Mouse (Mus musculus): ENCODE measurements around the gene Capn5. TPM values are rescaled to one million over a fixed set of nuclear protein-coding genes. Genes with fewer than 3 reads are reported as not detected.
A peak's percentile ranks its signal among the peaks of the same experiment; 100 is the strongest.
"Not testable (repeated sequence)": the region's sequence is repeated elsewhere in the genome, so short reads cannot be mapped to it uniquely, and the experiment has no call there.

Gene Capn5
- total RNA-seq (2021): 10 to 100 TPM; 37.3 to 41.4 TPM
- long read RNA-seq, experiment 1, full-length matches to known transcripts: 13 of 31 reads
- long read RNA-seq, experiment 1, partial matches to known transcripts: 5 of 31 reads
- long read RNA-seq, experiment 1, other reads (novel, unspliced or antisense): 13 of 31 reads
- long read RNA-seq, experiment 2, full-length matches to known transcripts: 14 of 25 reads
- long read RNA-seq, experiment 2, partial matches to known transcripts: 10 of 25 reads
- long read RNA-seq, experiment 2, other reads (novel, unspliced or antisense): 1 of 25 reads

DNA sequence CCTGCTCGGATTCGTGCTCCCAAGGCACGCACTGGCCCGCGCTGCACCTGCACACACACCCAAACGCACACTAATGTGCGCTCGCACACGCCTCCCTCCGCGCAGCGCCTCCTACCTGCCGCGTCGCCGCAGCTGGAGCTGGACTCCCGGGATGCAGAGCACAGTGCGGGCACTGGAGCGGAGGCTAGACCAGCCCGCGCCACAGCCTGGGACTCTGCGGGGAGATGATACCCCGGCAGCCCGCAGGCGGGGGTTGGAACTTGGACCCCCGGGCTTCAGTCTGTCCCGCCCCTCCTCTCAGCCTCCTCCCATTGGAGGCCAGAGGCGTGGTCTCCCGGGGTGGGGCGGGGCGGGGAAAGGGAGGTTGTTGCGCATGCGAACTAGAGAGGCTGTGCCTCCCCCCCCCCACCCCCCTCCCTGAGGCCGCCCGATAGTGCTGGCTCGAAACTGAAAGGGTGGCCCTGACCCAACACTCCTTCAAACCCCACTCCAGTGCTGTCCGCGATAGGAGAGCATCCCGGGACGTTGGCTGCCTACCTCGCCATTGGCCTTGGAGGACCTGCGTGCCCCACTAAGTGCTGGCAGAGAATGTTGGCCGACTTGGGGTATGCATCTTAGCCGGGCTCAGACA, at the start of gene Capn5:
Capn5 (minus strand) TSS at position 346 of the 631 bp plus-strand sequence.
- intact Hi-C loops (cut with DNase I): no loop called here

DNA sequence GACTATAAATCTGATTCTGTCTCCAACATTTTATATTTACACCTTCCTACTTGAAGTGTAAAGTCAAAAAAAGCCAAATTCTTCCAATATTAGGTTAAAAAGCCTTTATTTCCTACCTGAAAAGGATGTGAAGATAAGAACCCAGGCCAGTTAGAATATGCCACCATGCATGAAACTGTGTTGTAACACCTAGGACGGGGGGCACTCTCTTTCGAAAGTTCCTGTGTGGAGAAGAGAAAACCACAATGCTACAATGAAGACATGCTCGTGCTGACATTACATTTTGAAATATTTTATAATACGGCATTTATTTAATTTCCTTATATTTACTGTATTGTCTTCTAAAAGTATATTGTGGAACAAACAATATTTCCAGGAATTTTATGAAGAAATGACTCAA, 45.7 kb upstream of the Capn5 start:
- intact Hi-C loops (cut with DNase I): no loop called here
- DNase-seq (ENCODE audit: low spot score in 2 of 2): no peak

More for the DNA sequence above, at the start of gene Capn5:
- DNase-seq (ENCODE audit: low spot score in 2 of 2): peak; percentile 36 to 37

DNA sequence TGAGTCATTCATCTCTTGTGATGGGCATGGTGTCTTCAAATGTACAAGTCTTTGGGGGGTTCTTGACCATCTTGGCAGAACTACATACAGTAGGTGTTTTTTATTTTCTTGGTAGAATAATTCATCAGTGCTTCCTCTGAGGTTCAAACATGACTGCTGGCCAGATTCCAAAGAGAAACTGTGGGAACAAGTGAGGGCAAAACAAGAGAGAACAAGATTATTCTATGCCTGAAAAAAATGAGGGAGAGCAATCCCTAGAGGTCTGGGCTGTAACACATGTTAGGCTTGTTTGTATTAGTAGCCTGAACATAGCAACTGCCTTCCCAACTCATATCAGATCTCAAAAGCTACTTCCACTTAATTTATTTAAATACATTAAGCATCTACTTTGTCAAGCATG, 38.6 kb upstream of the Capn5 start:
- no peak for DNase-seq (ENCODE audit: low spot score in 2 of 2)
- intact Hi-C loops (cut with DNase I): no loop called here

DNA sequence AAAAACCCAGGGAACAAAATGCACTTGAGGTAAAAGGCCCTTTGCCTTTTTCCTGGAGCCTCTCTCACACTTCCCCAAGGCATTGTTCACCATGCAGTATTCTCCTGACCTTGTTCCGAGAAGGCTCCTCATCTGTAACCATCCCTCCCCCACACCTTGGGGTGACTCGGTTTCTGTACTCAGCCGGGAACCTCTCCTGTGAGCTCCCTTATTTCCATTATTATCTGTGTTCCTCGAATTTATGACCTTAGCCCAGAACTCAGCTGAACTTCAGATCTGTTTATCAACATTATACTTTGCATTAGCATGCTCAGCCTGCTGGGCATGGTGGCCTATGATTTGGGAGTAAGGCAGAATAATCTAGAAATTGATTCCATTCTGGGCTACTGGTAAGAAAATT, 24.9 kb upstream of the Capn5 start:
- intact Hi-C loops (cut with DNase I): no loop called here
- DNase-seq (ENCODE audit: low spot score in 2 of 2): no peak

DNA sequence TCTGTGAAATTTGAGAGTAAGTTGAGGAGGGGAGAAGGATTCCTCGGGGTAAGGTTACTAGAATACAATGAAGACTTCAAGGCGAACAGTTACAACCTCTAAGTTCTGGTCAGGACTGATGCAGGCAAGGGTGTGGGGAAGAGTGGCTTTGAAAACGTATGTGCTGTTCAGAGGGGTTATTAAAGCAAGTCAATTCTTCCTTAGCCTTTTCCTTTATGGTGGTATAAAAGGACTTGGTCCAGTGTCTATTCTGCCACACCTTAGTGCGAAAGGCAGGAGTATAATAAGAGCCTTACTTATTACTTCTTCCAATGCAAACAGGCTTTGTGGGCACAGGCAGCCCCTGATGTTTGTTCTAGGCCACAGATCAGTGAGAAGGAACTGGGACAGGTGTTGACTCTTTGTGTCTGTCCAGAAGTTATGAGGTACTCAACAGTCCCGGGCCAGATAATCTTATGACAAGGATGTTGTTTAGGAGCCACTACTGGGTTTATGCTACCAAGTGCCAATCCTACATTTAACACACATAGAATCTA, 23.5 kb upstream of the Capn5 start:
- intact Hi-C loops (cut with DNase I): no loop called here
- no peak for DNase-seq (ENCODE audit: low spot score in 2 of 2)

DNA sequence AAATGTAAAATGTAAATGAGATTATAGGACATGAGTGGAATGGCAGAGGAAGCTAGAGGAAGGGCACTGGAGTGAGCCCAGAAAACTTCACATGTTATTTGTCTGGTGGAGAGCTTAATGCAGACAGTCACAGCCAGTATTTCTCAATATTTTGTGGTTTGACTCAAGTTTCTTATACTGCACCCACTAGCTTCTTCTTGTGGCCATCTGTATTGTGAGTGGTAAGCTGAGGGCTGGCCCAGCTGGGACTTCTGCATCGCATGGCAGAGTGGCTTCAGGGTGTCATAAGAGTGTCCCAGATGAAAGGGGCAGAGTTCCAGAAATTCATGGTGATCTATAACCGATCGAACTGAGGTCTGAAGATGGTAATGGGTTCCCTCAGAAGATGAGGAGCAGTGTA, 22.3 kb upstream of the Capn5 start:
- intact Hi-C loops (cut with DNase I): no loop called here

DNA sequence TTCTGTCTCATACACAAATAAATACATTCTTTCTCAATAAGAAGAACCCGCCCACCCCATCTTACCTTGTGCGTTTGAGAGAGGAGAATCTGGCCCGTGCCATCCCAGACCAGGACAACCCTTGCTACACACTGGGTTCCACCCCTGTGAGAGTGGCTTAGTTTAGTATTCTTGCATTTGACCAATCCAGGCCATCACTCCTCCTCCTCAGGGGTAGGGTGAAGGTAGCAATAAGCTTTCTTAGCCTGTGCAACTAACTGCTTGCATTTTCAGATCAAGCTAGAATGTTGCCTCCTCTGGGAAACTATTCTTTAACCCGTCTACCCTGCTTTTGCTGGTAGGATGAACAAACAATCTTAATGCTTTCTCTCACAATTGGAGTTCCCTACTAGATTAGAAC, 21.3 kb upstream of the Capn5 start, which contains the start of gene B3gnt6:
B3gnt6 (minus strand) TSS at position 101 of the 400 bp plus-strand sequence.
- no peak for DNase-seq (ENCODE audit: low spot score in 2 of 2)
- intact Hi-C loops (cut with DNase I): no loop called here

More for the DNA sequence above, 22.3 kb upstream of the Capn5 start:
- DNase-seq (ENCODE audit: low spot score in 2 of 2): no peak

DNA sequence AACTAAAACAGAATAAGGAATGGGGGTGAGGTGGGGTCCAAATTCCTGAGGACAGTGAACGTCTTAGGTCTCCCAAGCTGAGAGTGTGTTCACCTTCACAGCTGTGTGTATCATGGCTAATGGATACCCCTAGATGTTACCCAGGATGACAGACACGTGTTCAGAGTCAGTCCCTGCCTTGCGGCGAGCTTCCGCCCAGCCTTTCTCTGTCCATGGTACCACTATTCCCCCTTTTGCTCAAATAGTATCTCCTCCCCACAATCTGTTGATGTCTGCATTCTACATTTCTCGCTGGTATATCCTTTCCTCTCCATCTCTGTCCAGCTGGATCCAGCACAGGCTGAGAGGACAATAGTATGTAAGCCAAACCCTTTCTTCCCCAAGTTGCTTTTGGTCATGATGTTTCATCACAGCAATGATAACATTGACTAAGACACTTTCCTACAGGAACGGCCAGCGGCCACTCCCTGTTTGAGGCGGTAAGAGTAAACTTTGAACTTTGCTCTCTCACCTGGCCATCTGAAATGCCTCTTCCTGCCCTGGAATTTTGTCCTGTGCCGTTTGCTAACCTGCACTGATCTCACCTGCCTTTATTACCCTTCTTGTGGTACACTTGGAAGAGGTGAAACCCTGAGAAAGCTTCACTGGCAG, 17.2 kb upstream of the Capn5 start:
- intact Hi-C loops (cut with DNase I): no loop called here
- DNase-seq (ENCODE audit: low spot score in 2 of 2): no peak

DNA sequence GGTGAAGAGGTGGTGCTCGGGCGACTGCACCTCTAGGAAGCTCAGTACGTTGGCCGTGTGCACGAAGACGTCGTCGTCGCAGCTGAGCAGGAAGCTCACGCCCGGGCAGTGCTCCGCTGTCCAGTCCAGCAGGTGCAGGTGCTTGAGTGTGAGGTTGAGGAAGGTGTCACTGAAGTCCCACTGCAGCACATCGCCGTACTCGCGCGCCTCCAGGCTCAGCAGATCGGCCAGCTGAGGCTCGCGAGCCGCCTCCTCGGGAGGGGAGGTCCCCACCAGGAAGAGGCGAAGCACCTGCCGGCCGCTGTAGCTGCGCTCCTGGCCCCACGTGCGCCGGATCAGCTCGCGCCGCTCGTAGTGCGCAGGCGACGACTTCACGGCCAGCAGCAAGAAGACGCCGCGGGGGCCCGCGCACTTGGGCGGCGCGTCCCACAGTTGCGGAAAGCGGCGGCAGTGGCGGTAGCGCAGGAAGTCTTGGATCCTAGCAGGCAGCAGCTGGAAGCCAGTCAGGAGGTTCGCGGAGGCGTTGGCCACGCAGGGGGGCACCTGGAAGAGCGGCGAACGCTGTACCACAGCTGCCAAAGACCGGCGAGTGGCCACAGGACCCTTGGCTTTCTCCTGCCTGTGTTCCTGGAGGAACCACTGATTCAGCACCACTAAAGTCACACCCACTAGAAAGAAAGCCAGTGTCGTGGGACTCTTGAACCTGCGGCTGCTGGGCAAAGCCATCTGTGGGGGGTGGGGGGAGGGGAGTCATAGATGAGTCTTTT, 16.1 kb upstream of the Capn5 start:
- intact Hi-C loops (cut with DNase I): no loop called here
- DNase-seq (ENCODE audit: low spot score in 2 of 2): peak; percentile 31 to 44

DNA sequence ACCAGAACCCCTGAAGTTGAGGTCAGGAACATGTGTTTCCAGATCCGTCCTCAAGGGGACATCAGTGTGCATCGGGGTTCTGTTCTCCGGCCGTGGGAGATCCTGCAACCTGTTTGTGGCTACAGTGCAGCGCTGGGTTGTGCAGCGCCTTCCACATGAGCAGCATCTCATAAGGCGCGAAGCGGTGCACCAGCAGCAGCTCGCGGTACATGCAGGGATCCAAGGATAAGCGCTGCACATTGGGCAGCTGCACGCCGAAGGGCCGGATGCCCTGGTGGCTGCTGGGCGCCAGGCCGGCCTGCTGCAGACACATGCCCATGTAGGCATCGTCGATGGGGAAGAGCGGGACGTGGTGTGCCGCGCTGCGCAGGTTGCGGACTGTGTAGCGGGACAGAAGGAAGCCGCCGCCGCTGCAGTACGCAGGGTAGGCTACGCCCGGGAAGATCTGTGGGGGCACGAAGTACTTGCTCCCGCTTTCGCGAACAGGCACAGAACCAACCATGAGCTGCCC, 15.5 kb upstream of the Capn5 start:
- intact Hi-C loops (cut with DNase I): no loop called here
- peak in 1 of 2 experiments; percentile 21 for DNase-seq (ENCODE audit: low spot score in 2 of 2)

DNA sequence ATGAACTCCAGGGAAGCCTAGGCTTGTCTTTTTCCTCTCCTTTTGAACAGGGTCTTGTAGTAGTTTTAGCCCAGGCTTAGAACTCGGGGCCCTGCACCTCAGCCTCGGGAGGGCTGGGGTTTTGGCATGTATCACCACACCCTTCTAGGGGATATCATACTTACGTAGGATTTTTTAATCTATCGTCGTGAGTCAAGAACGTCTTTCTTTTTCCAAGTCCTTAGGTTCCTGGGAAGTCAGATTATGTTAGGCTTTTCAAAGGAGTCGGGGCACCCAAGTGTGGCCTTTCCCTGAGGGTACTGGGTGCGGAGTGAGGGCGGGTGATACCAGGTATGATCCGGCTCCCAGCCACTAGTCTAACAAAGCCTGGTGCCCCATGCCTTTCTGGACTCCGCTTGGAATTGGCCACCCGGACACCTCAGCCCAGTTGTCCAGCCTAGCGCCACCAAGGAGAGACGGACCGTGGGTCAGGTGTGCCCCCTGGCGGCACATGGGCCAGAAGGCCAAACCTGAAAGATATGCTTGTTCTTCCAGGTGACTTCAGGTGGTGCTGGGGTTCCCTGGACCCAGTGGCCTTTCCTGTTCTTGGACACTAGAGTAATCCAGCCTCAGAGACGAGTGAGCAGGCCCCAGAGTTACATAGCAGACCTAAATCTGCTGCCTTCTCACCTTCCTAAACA, 13.6 kb upstream of the Capn5 start:
- intact Hi-C loops (cut with DNase I): loop anchor here (2.0 kb wide), 1 partner anchor 37 kb away; no protein-coding TSS in a partner anchor
- no peak for DNase-seq (ENCODE audit: low spot score in 2 of 2)

DNA sequence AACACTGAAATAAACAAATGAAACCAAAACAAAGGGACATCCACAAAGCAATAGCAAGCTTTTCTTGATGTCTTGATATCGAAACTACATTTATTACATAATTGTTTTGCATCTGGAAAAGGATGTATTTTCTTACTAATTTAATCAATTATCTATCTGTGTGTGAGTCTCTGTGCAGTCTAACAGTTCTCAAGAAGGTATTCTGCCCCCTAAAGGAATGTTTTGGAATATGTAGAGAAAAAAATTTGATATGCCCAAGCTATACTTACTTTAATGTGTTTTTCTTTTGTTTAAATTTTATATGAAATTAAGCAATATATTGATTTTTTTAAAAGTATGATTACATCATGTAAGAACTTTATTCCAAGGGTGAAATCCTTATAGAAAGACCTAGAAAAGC, 12.5 kb upstream of the Capn5 start:
- intact Hi-C loops (cut with DNase I): loop anchor here (2.0 kb wide), 1 partner anchor 36 kb away; no protein-coding TSS in a partner anchor
- DNase-seq (ENCODE audit: low spot score in 2 of 2): no peak

DNA sequence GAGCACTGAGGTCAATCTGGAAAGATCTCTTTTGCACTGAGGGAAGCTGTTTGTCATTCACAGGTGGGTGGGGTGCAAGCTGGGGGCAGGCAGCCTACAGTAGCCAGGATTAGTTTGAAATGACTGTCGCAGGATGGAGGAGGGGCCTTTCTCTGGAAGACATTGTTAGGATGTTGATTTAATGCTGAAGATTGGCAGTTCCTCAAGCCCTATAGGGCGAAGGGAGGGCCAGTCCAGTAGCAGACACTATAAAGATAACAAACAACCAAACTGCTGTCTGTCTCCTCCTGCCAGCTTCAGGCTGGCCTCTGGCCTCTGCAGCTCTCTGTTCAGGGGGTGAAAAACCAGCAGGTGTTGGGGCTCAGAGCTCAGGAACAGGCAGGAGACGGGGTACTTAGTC, 11.7 kb upstream of the Capn5 start:
- intact Hi-C loops (cut with DNase I): loop anchor here (2.0 kb wide), 1 partner anchor 35 kb away; no protein-coding TSS in a partner anchor
- no peak for DNase-seq (ENCODE audit: low spot score in 2 of 2)

DNA sequence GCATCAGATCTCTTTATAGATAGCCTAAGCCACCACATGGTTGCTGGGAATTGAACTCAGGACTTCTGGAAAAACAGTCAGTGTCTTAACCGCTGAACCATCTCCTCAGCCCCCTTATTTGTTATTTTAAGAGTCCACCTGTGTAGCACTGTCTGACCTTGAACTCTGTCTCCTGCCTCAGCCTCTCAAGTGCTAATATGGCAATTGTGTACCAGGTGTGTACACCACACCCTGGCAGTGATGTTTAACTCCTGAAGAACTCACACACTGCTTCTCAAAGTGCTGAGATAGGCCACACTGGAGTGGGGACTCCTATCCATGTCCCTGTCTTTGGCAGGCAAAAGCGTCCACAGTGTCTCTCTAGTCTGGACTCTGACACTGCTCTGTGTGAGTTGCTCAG, 10.6 kb upstream of the Capn5 start:
- intact Hi-C loops (cut with DNase I): no loop called here
- no peak for DNase-seq (ENCODE audit: low spot score in 2 of 2)

DNA sequence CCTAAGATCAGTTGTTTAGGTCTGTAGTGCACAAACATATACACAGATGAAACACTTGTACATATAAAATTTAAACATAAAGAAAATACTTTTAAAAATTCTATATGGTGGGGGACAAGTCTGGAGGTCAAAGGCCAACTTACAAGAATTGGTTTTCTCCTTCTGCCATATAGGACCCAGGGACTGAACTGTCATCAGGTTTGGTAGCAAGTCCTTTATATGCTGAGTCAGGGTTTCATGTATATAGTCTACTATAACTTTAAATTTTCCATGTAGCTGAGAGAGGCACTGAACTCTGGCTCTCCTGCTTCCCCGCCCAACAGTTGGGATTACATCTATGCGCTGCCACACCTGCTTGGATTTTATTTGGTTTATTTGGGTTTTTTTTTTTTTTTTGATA, 10.2 kb upstream of the Capn5 start:
- intact Hi-C loops (cut with DNase I): no loop called here
- no peak for DNase-seq (ENCODE audit: low spot score in 2 of 2)

DNA sequence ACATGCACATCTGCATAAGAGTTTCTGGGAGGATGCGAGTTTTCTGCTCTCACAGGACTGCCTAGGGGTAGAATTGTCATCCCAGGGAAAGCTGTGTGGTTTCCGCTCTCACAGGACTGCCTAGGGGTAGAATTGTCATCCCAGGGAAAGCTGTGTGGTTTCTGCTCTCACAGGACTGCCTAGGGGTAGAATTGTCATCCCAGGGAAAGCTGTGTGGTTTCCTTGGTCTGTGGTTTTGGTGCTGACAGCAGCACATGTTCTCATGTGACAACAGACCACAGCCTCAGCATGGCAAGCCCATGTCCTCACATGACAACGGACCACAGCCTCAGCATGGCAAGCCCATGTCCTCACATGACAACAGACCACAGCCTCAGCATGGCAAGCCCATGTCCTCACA, 9.3 kb upstream of the Capn5 start:
- DNase-seq (ENCODE audit: low spot score in 2 of 2); intact Hi-C loops (cut with DNase I): not testable (repeated sequence)

DNA sequence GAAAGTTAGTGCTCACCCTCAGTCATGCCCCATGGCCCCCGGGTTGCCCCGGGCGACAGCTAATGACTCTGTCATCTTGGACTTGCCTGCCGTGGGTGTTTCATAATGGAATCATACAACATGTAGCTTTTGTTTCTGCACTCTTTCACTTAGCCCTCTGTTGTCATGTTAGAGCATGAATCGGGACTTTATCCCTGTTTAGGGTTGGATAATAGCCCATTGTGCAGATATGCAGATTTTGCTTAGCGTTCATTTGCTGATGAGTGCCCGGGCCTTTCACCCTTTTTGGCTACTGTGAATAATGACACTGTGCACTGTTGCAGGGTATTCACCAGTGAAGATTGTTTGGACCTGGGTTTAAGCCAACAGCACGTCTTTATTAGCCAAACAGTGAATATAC, 8.6 kb upstream of the Capn5 start:
- intact Hi-C loops (cut with DNase I): no loop called here
- DNase-seq (ENCODE audit: low spot score in 2 of 2): peak in 1 of 2 experiments; percentile 17

DNA sequence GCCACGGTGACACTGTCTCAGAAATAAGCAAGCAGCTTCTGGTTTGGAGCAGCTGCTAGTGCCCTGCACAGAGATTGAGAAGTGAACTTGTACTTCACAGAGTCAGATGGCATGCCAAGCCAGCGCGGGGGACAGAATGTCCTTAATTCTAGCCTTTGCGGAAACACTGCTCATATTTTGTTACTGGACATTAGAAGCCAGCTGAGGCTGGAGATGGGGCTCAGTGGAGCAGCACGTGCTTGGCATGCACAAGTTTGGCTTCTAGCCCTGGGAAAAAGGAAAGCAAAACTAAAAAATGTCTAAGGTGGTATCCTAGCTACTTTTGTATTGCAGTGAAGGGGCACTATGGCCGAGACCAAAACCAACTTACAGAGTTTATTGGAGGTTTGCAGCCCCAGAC, 7.3 kb upstream of the Capn5 start:
- intact Hi-C loops (cut with DNase I): no loop called here
- DNase-seq (ENCODE audit: low spot score in 2 of 2): peak; percentile 35 to 42

Measured in left cerebral cortex, postnatal 14 days (tissue).